Mouse (Mus musculus) CH12.LX (cell line): Measurements from ENCODE around the gene Tmem221. TPM values are rescaled to one million over a fixed set of nuclear protein-coding genes. Genes with fewer than 3 reads are reported as not detected.

Experiments
- DNase-seq: peaks from one replicate; pipeline ENCODE4 v3.0.0-alpha.2; 2013; ENCODE audit errors: extremely low read depth
- H3K27ac ChIP-seq: 2 replicates; pipeline ENCODE4 v1.5.1; 2012; ENCODE audit warnings: low read depth, mild to moderate bottlenecking, control low read depth, moderate library complexity; ENCODE audit not compliant: insufficient read depth
- H3K27me3 ChIP-seq: replicated peaks from 2 replicates; pipeline ENCODE3; 2012; ENCODE audit warnings: inconsistent platforms
- H3K36me3 ChIP-seq, 2 experiments: replicated peaks in 1 of 2; 2 replicates each; pipeline versions ENCODE3 to v1.6.1; 2012; ENCODE audit warnings: inconsistent platforms in 1 of 2, low read length in 1 of 2, mild to moderate bottlenecking in 1 of 2, mixed read lengths in 1 of 2, moderate library complexity in 1 of 2; ENCODE audit not compliant: control insufficient read depth in 1 of 2, insufficient read depth in 1 of 2
- H3K4me1 ChIP-seq, 2 experiments: 2 replicates each; pipeline ENCODE4 v1.6.1; 2012; ENCODE audit warnings: inconsistent platforms in 1 of 2, moderate library complexity in 1 of 2; ENCODE audit not compliant: insufficient read depth in 2 of 2, control insufficient read depth in 1 of 2
- H3K4me2 ChIP-seq: 2 replicates; pipeline ENCODE4 v1.6.1; 2012; ENCODE audit warnings: low read depth, mild to moderate bottlenecking, control low read depth; ENCODE audit not compliant: poor library complexity, insufficient read depth, severe bottlenecking
- H3K4me3 ChIP-seq, 3 experiments: fragments of 150-350 bp in 1 of 3; sonication (generic) in 1 of 3; replicated peaks in 1 of 3; 2 replicates each; pipeline versions ENCODE3 to v1.5.1; 2011 to 2012; ENCODE audit warnings: low read depth in 2 of 3, low read length in 2 of 3, mild to moderate bottlenecking in 2 of 3, moderate library complexity in 2 of 3, control low read depth in 1 of 3, improper control_type of control experiment in 1 of 3, inconsistent platforms in 1 of 3, mixed read lengths in 1 of 3; ENCODE audit not compliant: poor library complexity in 1 of 3
- H3K79me2 ChIP-seq: replicated peaks from 2 replicates; pipeline ENCODE4 v1.6.1; 2012; ENCODE audit warnings: mild to moderate bottlenecking, moderate library complexity; ENCODE audit not compliant: control insufficient read depth, poor library complexity, insufficient read depth, severe bottlenecking; ENCODE audit errors: extremely low read depth
- H3K9ac ChIP-seq: 2 replicates; pipeline ENCODE4 v1.6.1; 2012; ENCODE audit warnings: low read depth, mild to moderate bottlenecking, control low read depth, moderate library complexity; ENCODE audit not compliant: insufficient read depth
- H3K9me3 ChIP-seq: replicated peaks from 2 replicates; pipeline ENCODE3; 2012; ENCODE audit warnings: low read length, inconsistent platforms, mixed read lengths
- BHLHE40 ChIP-seq: IDR thresholded peaks from 2 replicates; pipeline ENCODE4 v1.6.1; 2011; ENCODE audit warnings: mild to moderate bottlenecking, low read depth, low read length, improper control_type of control experiment
- CHD1 ChIP-seq: IDR thresholded peaks from 2 replicates; pipeline ENCODE4 v1.6.1; 2012; ENCODE audit warnings: low read depth, low read length, improper control_type of control experiment, inconsistent platforms
- CHD2 ChIP-seq: IDR thresholded peaks from 2 replicates; pipeline ENCODE4 v1.6.1; 2011; ENCODE audit warnings: low read length, improper control_type of control experiment
- E2F4 ChIP-seq: IDR thresholded peaks from 2 replicates; pipeline ENCODE4 v1.6.1; 2011; ENCODE audit warnings: low read depth, low read length, improper control_type of control experiment; ENCODE audit not compliant: insufficient replicate concordance
- ELF1 ChIP-seq: IDR thresholded peaks from 2 replicates; pipeline ENCODE4 v1.6.1; 2014; ENCODE audit warnings: low read depth, mild to moderate bottlenecking, inconsistent platforms, low read length, improper control_type of control experiment
- EP300 ChIP-seq: IDR thresholded peaks from 2 replicates; pipeline ENCODE4 v1.6.1; 2011; ENCODE audit warnings: low read length, improper control_type of control experiment
- ETS1 ChIP-seq: conservative IDR thresholded peaks from 2 replicates; pipeline ENCODE4 v1.6.1; 2012; ENCODE audit warnings: low read depth, mild to moderate bottlenecking, inconsistent platforms, low read length, improper control_type of control experiment, moderate library complexity
- GABPA ChIP-seq: IDR thresholded peaks from 2 replicates; pipeline ENCODE4 v1.6.1; 2012; ENCODE audit warnings: low read depth, low read length, improper control_type of control experiment, inconsistent platforms; ENCODE audit not compliant: insufficient replicate concordance
- IRF4 ChIP-seq: IDR thresholded peaks from 2 replicates; pipeline ENCODE4 v1.6.1; 2014; ENCODE audit warnings: low read depth, mild to moderate bottlenecking, inconsistent platforms, low read length, improper control_type of control experiment
- JUN ChIP-seq: IDR thresholded peaks from 2 replicates; pipeline ENCODE4 v1.6.1; 2011; ENCODE audit warnings: low read depth, mild to moderate bottlenecking, low read length, improper control_type of control experiment, moderate library complexity; ENCODE audit not compliant: insufficient read depth
- MAFK ChIP-seq: IDR thresholded peaks from 2 replicates; pipeline ENCODE4 v1.6.1; 2011; ENCODE audit warnings: low read length, improper control_type of control experiment; ENCODE audit not compliant: insufficient replicate concordance
- MAX ChIP-seq: IDR thresholded peaks from 2 replicates; pipeline ENCODE4 v1.6.1; 2011; ENCODE audit warnings: low read length, improper control_type of control experiment
- MAZ ChIP-seq: IDR thresholded peaks from 2 replicates; pipeline ENCODE4 v1.6.1; 2012; ENCODE audit warnings: low read depth, mild to moderate bottlenecking, inconsistent platforms, low read length, improper control_type of control experiment, moderate library complexity
- MEF2A ChIP-seq: IDR thresholded peaks from 2 replicates; pipeline ENCODE4 v1.6.1; 2014; ENCODE audit warnings: low read depth, mild to moderate bottlenecking, inconsistent platforms, low read length, improper control_type of control experiment, borderline replicate concordance
- MXI1 ChIP-seq: IDR thresholded peaks from 2 replicates; pipeline ENCODE4 v1.6.1; 2011; ENCODE audit warnings: mild to moderate bottlenecking, low read depth, low read length, improper control_type of control experiment
- NELFE ChIP-seq: IDR thresholded peaks from 2 replicates; pipeline ENCODE4 v1.6.1; 2011; ENCODE audit warnings: low read depth, low read length, improper control_type of control experiment
- NRF1 ChIP-seq: IDR thresholded peaks from 2 replicates; pipeline ENCODE4 v1.6.1; 2014; ENCODE audit warnings: low read depth, mild to moderate bottlenecking, inconsistent platforms, low read length, improper control_type of control experiment, moderate library complexity
- PAX5 ChIP-seq: IDR thresholded peaks from 2 replicates; pipeline ENCODE4 v1.6.1; 2012; ENCODE audit warnings: low read length, inconsistent platforms, mixed read lengths
- POLR2A ChIP-seq: IDR thresholded peaks from 2 replicates; pipeline ENCODE4 v1.6.1; 2011; ENCODE audit warnings: low read depth, mild to moderate bottlenecking, improper control_type of control experiment, low read length
- POLR2AphosphoS2 ChIP-seq: IDR thresholded peaks from 2 replicates; pipeline ENCODE4 v1.6.1; 2011; ENCODE audit warnings: low read depth, low read length, improper control_type of control experiment
- RAD21 ChIP-seq: IDR thresholded peaks from 2 replicates; pipeline ENCODE4 v1.6.1; 2011; ENCODE audit warnings: low read depth, mild to moderate bottlenecking, low read length, improper control_type of control experiment, moderate library complexity
- RCOR1 ChIP-seq: conservative IDR thresholded peaks from 2 replicates; pipeline ENCODE4 v1.6.1; 2012; ENCODE audit warnings: low read depth, mild to moderate bottlenecking, inconsistent platforms, low read length, improper control_type of control experiment
- SIN3A ChIP-seq: IDR thresholded peaks from 2 replicates; pipeline ENCODE4 v1.6.1; 2012; ENCODE audit warnings: low read length, improper control_type of control experiment, inconsistent platforms
- SMC3 ChIP-seq: IDR thresholded peaks from 2 replicates; pipeline ENCODE4 v1.6.1; 2011; ENCODE audit warnings: low read depth, low read length, improper control_type of control experiment
- TBP ChIP-seq: conservative IDR thresholded peaks from 2 replicates; pipeline ENCODE4 v1.6.1; 2011; ENCODE audit warnings: low read depth, low read length, improper control_type of control experiment
- TCF12 ChIP-seq: IDR thresholded peaks from 2 replicates; pipeline ENCODE4 v1.6.1; 2014; ENCODE audit warnings: low read depth, mild to moderate bottlenecking, inconsistent platforms, low read length, improper control_type of control experiment
- USF1 ChIP-seq: IDR thresholded peaks from 2 replicates; pipeline ENCODE4 v1.6.1; 2014; ENCODE audit warnings: low read depth, mild to moderate bottlenecking, inconsistent platforms, low read length, improper control_type of control experiment
- USF2 ChIP-seq: conservative IDR thresholded peaks from 2 replicates; pipeline ENCODE4 v1.6.1; 2011; ENCODE audit warnings: low read depth, low read length, improper control_type of control experiment
- ZKSCAN1 ChIP-seq: IDR thresholded peaks from 2 replicates; pipeline ENCODE4 v1.6.1; 2012; ENCODE audit warnings: low read depth, inconsistent platforms, low read length, improper control_type of control experiment, borderline replicate concordance
- ZMIZ1 ChIP-seq: IDR thresholded peaks from 2 replicates; pipeline ENCODE4 v1.6.1; 2012; ENCODE audit warnings: low read depth, mild to moderate bottlenecking, inconsistent platforms, low read length, improper control_type of control experiment
- ZNF384 ChIP-seq: IDR thresholded peaks from 2 replicates; pipeline ENCODE4 v1.6.1; 2012; ENCODE audit warnings: low read depth, low read length, improper control_type of control experiment, inconsistent platforms
- dilution Hi-C: fragments of 300-500 bp; cut with MboI; formaldehyde crosslinking; loops from 2 replicates; pipeline ENCODE4 v1.14.3; 2020; ENCODE audit warnings: low sequenced_read_pairs; ENCODE audit not compliant: extremely low pct_unique_long_range_greater_than_20kb, extremely low pct_ligation_motif_present
- in situ Hi-C: fragments of 300-500 bp; cut with MboI; formaldehyde crosslinking; loops from 3 replicates; pipeline ENCODE4 v1.14.3; 2019; ENCODE audit warnings: low sequenced_read_pairs, low pct_ligation_motif_present, low pct_unique_long_range_greater_than_20kb, mixed read lengths
- polyA plus RNA-seq: library from polyadenylated mRNA; unstranded; fragments of >175 nt; gene quantifications from 2 replicates; pipeline ENCODE4 v1.2.1, GENCODE M21; 2012; ENCODE audit warnings: low read depth; ENCODE audit not compliant: insufficient read length
- total RNA-seq, 2 experiments: library from RNA; depleted of rRNA; stranded (reverse); fragments of 300-350 nt in 1 of 2; fragments of >200 nt in 1 of 2; gene quantifications; 2 replicates each; pipeline ENCODE4 v1.2.3; 2012 to 2014

Tmem221 gene
- total and polyA plus RNA-seq, 3 experiments, result 0.51 TPM; not detected in 2

DNA sequence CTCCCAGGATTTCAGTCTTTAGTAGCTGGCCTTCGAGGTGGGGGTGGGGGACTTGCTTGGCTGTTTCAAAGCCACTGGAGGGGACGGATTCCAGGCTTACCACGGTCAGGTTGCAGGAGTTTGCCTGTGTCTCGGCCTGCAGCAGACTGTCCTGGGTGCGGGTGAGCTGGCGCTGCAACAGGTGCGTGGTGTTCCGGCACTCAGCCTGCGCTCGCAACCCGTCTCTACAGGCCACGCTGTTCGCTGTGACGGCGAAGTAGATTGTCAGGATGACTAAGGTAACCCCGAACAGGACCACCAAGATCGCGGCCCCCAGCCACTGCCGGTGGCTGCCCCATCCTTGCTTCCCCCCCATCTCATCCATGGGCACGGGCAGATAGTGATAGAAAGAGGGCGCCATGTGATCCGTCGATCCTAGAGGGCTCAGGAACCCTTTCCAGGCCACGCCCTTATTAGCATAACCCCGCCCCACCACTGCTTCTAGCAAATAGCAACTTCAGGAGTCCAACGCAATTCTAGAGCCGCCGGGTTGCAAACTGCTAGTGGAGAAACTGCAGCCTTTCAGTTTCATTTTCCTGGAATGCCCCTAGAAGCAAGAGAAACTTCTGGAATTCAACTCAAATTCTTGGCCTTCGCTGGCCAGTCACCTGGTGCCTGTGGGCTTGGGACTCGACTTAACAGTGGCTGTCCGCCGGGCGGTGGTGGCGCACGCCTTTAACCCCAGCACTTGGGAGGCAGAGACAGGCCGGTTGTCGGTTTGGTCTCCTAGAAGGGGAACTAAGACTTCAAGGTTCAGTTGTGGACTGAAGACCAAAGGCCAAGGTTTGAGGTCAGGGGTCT is 21.4 kb downstream of the Tmem221 start, which contains the start of gene Bst2 (continued):
- TF ChIP-seq GABPA, result no peak
- no peak for TF ChIP-seq RCOR1
- peak; percentile 87 for TF ChIP-seq POLR2A
- TF ChIP-seq CHD1, result no peak
- TF ChIP-seq E2F4, result no peak
- peak; percentile 11 for TF ChIP-seq EP300
- TF ChIP-seq USF2, result peak; percentile 9; the same call in 1 of the 2 replicates
- 0 out of 2 replicates have a peak, but pooled peaks have one; percentile 31 for TF ChIP-seq ZMIZ1
- peak; percentile 43 for TF ChIP-seq USF1
- TF ChIP-seq ZNF384, result no peak
- peak; percentile 27; the same call in 1 of the 2 replicates for TF ChIP-seq ETS1
- TF ChIP-seq POLR2AphosphoS2, result no peak
- TF ChIP-seq MAX, result peak; percentile 70; the same call in 1 of the 2 replicates
- 0 out of 2 replicates have a peak, but pooled peaks have one; percentile 5 for TF ChIP-seq BHLHE40
- no peak for TF ChIP-seq RAD21

GRCm38 (mm10) chr8:71535663-71536062 is 23.0 kb downstream of the Tmem221 start:
- no peaks in the 10 kb centered on the region for H3K27me3 ChIP-seq
- peak overlapping the region; percentile 83 to 93 (median 89) for H3K4me3 ChIP-seq
- peak overlapping the region; percentile 84; the same call in 1 of the 2 replicates for H3K9ac ChIP-seq
- in situ Hi-C loops, result no loop called here
- peaks cover 5 to 15% of the 10 kb centered on the region in 2 experiments for H3K36me3 ChIP-seq
- peak overlapping the region; percentile 90 for H3K4me2 ChIP-seq
- dilution Hi-C loops, result no loop called here
- peak overlapping the region; percentile 47 for H3K27ac ChIP-seq
- peak; percentile 79 for DNase-seq
- peaks cover 11% of the 10 kb centered on the region; the same call in 1 of the 2 replicates for H3K79me2 ChIP-seq
- H3K9me3 ChIP-seq, result no peaks in the 10 kb centered on the region
- peaks cover 14 to 59% of the 10 kb centered on the region in 2 experiments for H3K4me1 ChIP-seq
- peak; percentile 42; the same call in 1 of the 2 replicates for TF ChIP-seq SIN3A
- TF ChIP-seq MAX, result no peak; the same call in 1 of the 2 replicates
- TF ChIP-seq CHD2, result peak; percentile 67; the same call in 1 of the 2 replicates
- no peak for TF ChIP-seq PAX5
- no peak for TF ChIP-seq E2F4
- TF ChIP-seq EP300, result 0 out of 2 replicates have a peak, but pooled peaks have one; percentile 18
- peak; percentile 59 for TF ChIP-seq ETS1
- TF ChIP-seq RAD21, result no peak
- TF ChIP-seq USF1, result no peak
- TF ChIP-seq MAFK, result no peak
- TF ChIP-seq ZMIZ1, result no peak
- TF ChIP-seq POLR2AphosphoS2, result no peak
- peak; percentile 34; the same call in 1 of the 2 replicates for TF ChIP-seq MEF2A
- no peak for TF ChIP-seq NELFE
- no peak for TF ChIP-seq ZKSCAN1
- peak; percentile 26; the same call in 1 of the 2 replicates for TF ChIP-seq POLR2A
- TF ChIP-seq IRF4, result peak; percentile 62
- TF ChIP-seq RCOR1, result no peak; the same call in 1 of the 2 replicates
- no peak for TF ChIP-seq ZNF384
- no peak for TF ChIP-seq NRF1
- TF ChIP-seq JUN, result no peak
- no peak; the same call in 1 of the 2 replicates for TF ChIP-seq MXI1
- no peak for TF ChIP-seq ELF1
- no peak for TF ChIP-seq GABPA
- TF ChIP-seq BHLHE40, result peak; percentile 51; the same call in 1 of the 2 replicates
- 0 out of 2 replicates have a peak, but pooled peaks have one; percentile 57 for TF ChIP-seq MAZ
- TF ChIP-seq TBP, result no peak
- no peak for TF ChIP-seq SMC3
- peak; percentile 70; the same call in 1 of the 2 replicates for TF ChIP-seq TCF12
